Mouse (Mus musculus) adipocyte (in vitro differentiated cells): ENCODE measurements around the gene Wfdc11.
"Not testable (repeated sequence)": the region's sequence is repeated elsewhere in the genome, so short reads cannot be mapped to it uniquely, and the experiment has no call there.

Source experiments
- DNase-seq: peaks from one replicate; pipeline ENCODE4 v3.0.0-alpha.2; 2016; ENCODE audit warnings: low spot score

The Wfdc11 gene

DNA sequence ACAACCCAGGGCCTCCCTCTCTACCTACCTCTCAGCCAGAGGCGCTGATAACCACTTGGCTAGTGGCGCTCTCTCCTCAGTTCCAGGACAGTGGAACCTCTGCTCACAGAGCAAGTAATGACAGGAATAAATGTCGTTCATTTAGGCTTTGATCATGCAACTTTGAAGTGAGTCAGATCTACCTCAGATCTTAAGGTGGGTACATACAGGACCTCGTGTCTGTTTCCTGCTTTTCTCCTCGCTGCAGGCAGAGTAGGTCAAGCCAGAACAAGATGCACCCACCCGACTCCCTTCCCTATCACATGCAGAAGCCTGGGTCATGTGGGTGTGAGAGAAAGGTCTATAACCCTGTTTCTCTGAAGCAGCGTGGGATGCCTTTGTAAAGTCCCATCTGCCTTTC, at the start of gene Wfdc11:
Wfdc11 (minus strand) TSS at position 101 of the 400 bp plus-strand sequence.
- no peak for DNase-seq

DNA sequence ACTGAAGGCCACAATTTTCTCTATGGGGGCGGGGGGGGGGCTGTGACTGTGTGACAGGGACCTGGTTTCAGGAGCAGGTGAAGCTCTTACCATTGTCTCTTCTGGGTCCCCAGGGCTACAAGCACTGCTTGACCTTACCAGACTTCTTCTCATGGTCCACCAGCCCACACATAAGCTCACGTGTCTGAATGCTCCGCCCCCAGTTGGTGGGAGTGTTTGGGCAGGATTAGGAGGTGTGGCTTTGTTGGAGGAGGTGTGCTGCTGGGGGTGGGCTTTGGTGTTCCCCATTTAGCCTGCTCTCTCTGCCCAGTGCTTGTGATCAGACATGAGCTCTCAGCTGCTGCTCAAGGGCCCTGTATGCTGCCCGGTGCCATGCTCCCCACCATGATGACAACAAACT, 49.4 kb upstream of the Wfdc11 start:
- no peak for DNase-seq

DNA sequence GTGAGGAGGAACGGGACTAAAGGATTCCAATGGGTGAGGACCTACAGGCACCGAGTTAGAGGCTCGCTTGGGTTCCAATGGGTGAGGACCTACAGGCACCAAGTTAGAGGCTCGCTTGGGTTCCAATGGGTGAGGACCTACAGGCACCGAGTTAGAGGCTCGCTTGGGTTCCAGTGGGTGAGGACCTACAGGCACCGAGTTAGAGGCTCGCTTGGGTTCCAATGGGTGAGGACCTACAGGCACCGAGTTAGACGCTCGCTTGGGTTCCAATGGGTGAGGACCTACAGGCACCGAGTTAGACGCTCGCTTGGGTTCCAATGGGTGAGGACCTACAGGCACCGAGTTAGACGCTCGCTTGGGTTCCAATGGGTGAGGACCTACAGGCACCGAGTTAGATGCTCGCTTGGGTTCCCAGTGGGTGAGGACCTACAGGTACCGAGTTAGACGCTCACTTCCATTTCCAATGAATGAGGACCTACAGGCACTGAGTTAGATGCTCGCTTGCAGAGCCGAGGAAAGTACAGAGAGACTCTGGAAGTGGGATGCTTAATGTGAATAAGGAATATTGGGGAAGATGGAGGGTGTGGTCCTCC, 42.4 kb upstream of the Wfdc11 start:
- not testable (repeated sequence) for DNase-seq

DNA sequence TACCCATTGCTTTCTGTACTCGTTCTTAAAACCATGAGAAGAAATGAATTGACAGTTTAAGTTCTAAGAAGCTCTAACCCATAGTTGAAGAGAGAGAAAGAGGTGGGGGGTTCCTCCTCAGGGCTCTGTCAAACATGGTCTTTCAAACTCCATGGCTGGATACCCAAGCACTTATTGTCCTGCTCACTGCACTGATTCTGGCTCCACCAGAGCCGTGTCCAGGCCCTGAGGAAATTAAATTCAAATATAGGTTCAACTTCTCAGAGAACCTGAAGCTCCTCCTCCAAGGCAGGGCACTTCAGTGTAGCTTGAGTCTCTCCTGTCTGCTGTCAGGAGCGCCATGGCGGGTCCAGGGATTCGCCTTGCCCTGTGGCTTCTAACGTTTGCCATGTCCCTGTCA, 41.1 kb upstream of the Wfdc11 start, which contains the start of gene Spint5:
Spint5 (plus strand) TSS at position 301 of the 400 bp plus-strand sequence.
- no peak for DNase-seq

DNA sequence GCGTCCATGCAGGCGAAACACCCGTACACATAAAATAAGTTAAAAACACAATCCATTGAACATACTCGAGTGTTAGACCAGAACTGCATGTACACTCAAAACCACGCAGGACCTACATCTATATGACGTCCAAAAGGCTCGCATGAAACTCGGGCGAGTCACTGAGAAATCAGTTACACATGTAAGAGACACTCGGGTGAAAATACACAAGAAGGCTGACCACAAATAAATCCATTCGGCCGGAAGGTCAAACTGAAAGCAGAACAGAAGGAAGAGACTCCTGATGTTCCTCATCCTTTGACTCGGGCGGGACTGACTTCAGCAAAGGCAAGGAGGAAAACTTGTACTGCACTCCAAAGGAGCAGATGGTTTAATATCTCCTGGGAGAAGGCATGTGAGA, 32.1 kb upstream of the Wfdc11 start:
- DNase-seq: no peak

DNA sequence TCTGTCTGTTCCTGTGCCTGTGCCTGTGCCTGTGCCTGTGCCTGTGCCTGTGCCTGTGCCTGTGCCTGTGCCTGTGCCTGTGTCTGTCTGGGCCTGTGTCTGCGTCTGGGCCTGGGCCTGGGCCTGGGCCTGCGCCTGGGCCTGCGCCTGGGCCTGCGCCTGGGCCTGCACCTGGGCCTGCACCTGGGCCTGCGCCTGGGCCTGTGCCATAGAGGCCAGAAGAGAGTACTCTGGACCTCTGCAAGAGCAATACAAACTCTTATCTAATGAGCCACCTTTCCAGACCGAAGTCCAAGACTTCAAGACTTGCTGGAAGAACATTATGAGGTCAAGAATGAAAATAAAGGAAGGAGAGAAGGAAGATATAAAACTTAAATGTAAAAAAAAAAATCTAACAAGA, 31.4 kb upstream of the Wfdc11 start:
- no peak for DNase-seq

DNA sequence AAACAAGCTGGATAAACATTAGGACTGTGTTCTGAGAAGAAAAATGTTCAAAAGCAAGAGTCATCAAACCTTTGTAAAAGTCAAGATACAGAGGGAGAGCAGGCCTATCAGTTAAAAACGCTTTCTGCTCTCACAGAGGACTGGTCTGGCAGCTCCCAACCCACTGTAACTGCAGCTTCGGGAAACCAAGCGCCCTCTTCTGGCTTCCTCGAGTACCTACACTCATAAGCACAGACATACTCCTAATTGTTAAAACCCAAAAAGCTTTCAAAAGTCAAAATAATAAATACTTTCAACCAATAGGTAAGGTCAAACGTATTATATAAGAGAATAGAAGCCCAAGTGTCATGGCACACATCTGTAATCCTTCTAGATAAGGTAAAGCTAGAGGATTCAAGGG, 30.3 kb upstream of the Wfdc11 start:
- DNase-seq: no peak

DNA sequence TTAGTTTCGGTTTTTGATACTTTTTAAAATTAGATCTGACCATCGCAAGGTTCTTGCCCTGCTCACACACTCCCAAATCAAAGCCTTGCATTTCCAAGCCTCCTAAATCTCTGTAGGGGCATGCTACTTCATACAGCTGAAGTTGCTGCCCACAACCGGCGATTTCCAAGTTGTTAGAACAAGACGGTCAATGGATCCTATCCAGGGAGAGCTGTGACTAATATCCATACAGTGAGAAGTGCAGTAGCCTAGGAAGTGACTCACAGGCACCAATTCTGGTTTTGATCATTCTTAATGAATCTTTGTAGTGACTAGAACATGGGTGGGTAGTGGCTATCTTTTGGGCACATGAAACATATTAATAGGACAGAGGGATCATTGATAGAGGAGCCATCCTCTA, 27.9 kb upstream of the Wfdc11 start:
- DNase-seq: no peak

DNA sequence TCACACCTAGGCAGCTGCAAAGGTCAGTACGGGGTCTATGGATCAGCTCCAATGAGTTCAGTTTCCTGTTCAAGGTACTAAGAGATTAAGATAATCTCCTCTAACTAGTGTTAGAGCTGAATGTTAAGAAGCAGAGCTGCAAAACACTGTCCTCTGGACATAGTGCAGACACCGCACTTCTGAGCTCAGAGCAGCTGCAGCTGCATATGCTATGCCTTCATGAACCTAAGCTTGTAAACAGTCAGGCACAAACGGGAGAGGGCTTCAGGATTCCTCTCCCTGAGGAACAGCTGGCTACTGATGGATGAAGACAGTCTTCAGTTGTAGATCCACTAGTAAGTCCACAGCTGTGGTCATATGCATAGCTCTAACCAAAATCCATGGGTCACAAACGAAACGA, 27.1 kb upstream of the Wfdc11 start:
- no peak for DNase-seq

DNA sequence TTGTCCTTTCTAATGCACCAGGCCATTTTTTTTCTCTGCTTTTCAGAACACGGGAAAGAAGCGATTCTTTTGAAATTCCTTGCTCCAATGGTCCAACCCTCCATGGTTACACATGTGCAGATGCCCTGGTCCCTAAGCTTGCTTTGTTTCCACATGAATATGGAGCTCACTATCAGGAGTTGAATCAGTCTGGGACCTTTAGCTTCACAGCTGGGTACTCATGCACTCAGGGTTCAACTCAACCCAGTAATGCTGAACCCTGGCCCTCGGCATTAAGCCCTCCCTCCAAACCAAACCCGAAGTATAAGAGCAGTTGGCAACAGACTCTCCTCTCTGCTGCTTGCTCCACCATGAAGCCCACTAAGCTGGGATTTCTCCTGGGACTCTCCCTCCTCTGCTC, 24.3 kb upstream of the Wfdc11 start, which contains the start of gene Spint4:
Spint4 (plus strand) TSS at position 301 of the 400 bp plus-strand sequence.
- DNase-seq: no peak

DNA sequence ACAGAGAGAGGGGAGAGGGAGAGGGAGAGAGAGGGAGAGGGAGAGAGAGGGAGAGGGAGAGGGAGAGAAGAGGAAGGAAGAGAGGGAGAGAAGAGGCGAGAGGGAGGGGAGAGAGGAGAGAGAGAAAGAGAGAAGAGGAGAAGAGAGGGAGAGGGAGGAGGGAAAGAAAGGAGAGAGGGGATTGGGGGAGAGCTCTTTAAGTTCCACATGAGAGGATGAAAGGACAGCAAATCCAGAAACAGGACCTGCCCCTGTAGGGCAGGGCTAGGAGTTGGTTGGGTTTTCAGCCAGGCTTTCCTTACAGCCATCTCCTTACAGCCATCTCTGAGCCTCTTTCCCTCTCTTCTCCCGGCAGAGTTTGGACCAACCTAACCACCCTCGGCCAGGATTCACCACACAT, 10.9 kb upstream of the Wfdc11 start, which contains the start of gene Wfdc13:
Wfdc13 (plus strand) TSS at position 301 of the 400 bp plus-strand sequence.
- no peak for DNase-seq

DNA sequence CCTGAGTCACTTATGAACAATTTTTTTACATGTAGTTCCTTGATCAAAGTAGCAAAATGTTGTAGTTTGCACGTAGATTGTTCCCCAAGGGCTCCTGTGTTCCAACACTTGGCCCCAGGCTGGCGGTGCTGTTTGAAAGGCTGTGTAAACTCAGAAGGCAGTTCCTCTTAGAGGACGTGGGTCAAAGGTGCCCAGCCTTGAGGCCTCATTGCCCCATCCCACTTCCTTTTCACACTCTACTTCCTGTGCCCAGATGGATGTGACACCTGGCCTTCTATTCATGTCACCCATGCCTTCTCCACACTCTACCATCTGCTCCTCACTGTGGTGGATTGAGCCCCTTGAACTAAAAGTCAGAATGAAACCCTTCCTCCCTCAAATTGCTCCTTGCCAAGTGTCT, 6.0 kb upstream of the Wfdc11 start:
- no peak for DNase-seq

DNA sequence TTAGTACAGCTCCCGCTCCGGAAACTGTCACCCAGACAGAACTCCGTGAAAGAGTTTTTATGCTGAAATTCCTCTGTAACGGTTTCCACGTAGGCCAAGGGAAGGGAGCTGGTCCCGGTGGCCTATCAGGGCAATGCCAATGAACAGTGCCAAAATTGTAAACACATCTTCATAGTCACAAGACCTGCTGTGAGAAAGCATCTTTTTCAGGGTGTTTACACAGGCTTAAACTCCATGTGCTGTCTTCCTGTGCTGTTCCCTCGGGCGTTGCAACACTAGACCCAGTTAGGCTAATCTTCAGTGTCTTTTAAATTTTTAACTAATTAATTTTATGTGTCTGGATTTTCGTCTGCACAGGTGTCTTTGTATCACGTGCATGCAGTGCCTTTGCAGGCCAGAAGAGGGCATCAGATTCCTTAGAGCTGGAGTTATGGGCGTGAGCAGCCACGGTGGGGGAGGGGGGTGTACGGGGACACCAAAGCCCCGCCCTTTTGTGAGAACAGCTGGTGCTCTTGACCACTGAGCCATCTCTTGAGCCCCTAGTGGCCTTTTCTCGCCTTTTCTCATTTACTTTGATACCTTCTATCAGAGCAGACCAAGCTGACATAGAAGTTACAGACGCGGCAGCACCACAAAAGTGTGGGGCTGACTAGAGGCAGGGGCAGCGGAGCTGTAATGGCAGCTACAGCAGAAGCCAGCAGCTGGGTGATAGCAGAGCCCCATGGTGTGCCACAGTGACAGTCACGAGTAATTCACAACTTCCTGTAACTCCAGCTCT, 5.2 kb upstream of the Wfdc11 start:
- DNase-seq: peak; percentile 55

DNA sequence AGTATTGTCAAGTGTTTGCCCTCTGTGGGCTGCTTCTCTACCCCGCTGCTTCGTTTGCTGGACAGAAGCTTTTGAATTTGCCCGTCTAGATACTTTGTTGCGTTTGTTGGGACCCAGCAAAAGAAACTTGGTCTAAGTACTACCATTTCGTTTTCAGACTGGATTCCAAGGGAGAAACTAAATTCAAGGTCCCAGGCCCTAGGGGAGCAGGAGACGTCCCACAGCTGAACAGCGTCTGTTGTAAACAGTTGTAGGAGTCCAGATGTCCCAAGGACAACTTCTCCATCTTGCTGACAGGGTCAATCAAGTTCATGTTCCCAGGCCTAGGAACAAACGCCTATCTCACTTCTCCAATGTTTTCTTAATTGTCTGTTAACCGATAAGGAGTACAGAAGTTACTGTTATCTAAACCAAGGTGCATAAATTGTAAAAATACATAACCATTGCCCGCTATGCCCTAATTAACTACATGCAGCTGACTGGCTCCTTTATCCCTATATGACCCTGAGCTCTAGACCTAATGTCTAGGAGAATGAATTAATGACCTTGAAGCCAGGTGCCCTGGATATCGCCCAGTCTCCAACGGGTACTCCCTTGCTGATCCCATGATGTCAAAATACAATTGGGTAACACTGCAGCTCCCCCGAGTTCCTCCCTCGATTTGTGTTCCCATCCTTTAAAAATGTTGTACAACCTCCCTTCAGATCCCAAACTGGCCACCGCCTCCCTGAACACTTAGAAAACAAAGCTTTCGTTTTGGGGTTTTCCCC, 3.2 kb upstream of the Wfdc11 start:
- DNase-seq: no peak

DNA sequence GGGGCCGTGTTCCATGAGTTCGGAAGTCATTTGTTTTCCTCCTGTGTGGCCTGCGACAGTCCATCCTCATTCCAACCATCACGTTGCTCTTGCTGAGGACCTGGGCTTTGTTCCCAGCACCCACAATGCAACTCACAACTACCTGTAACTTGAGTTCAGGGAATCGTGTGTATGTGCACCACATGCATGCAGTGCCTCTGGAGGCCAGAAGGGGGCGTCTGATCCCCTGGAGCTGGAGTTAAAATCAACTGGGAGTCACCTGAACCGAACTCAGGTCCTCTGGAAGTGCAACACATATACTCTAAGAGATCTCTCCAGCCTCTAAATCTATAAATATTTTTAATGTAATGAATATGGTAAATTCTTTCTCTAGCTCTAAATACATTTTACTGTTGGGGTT, 2.2 kb upstream of the Wfdc11 start:
- no peak for DNase-seq

DNA sequence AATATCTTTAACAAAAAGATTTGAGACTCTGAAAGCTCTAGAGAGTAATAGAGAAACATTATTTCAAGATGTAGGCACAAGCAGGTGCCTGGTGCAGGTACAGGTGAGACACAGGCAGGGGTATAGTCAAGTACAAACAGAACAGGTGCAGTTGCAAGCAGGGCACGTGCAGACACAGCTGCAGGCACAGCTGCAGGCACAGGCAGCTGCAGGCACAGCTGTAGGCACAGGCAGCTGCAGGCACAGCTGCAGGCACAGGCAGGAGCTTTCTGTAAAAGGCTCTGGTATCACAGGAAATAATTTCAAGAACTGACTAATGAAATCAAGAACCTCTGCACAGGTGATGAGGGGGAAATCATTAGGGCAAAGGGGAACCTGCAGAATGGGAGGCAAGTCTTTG, 2.9 kb downstream of the Wfdc11 start:
- no peak for DNase-seq

DNA sequence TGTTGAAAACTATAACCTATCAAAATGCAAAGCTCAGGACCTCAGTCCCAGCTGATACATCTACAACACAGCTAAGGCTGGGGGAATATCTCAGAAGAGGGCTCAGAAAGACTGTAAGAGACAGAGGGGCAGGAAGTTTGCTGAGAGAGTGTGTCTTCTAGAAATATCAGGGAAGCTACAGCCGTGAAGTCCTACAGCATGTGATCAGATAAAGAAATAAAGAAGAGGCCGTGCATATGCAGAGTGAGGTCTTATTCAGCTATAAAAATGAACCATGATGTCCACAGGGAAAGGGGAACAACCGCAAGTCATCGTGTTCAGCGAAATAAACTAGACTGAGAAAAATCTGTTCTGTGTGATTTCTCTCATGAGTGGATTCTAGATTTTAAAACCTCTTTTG, 3.6 kb downstream of the Wfdc11 start:
- no peak for DNase-seq

DNA sequence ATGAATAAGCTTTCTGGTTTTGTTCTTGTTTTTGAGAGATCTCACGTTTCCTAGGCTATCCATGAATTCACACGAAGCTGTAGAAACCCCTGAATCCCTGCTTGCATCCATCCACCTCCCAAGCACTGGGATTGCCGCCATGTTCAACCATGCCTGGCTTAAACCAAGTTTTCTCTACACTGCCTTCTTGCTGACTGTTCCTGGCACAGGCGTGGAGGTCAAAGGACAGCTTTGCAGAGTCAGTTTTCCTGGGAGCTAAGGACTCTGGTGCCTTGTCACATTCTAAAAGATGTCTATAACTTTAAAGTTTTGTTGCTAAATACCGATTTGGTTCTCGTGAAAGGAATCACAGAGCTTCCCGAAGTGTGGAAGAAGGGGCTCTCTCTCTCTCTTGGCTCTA, 9.0 kb downstream of the Wfdc11 start:
- peak; percentile 6 for DNase-seq

DNA sequence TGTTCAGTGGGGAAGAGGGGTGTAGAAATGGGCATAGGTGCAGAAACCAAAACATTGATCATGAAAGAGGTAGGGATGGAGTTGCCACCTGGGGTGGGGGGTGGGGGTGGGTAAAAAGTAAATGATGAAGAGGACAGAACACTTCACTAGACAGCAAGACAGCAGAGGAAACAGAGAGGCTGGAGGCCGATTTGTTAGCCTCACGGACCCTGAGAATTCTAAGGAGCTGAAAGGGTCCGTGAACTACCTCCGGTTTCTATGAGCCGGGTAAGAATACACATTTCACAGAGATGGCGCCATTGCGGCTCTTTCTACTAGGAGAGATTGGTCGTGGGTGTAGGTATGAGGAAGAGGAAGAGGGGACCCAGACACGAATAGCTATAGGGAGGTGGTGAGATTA, 17.4 kb downstream of the Wfdc11 start, which contains the start of gene Wfdc9:
Wfdc9 (minus strand) TSS at position 101 of the 400 bp plus-strand sequence.
- no peak for DNase-seq

DNA sequence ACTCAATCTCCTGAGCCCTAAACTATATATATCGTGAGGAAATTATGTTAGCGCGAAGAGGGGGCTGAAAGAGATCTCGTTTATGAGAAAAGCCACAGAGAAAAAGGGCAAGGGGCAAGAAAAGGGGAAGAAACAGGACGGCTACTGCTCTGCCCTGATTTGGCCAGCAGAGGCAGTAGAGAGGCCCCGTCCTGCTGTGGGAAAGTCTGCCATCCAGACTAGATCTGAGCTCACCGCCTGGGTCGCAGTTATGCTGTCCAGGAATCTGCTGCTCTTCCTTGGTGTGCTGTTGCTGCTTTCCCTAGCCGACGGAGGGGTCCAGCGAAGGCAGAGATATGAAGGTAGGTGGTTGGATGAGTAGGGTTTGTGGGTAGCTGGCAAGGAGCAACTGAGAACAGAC, 18.0 kb downstream of the Wfdc11 start, which contains the start of gene Wfdc10:
Wfdc10 (plus strand) TSS at position 189 of the 400 bp plus-strand sequence.
- no peak for DNase-seq

DNA sequence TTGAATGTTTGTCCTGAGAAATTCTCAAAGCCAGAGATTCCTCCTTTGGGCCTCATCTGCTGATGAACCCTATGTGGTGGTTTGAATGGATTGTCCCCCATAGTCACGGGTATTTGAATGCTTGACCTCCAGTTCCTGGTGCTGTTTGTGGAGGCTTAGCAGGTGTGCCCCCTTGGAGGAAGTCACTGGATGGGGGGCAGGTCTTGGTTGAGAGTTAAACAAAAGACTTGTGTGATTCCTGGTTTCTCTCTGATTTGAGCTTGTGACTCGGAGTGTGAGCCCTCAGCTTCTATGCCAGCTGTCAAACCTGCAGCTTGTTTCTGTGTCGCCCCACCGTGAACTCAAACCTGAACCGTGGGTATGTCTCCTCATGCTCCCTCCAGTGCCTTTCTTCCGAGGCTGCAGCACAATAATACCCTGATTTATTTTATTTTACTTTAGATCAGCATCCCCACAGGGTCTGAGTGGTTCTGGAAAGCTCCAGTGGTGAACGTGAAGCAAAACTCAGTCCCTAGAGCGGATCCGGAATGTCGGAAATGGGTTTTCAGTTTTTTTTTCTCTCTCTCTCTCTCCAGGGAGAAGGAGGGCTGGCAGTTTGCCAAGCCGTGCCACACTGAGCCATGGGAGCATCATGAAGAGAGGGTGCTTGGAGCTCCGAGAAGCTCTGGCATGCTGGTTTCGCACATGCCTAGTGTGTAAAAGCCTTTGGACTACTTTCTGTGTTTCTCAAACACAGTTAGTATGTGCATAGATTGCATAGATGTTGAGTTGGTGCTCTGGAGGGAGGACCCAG, 31.8 kb downstream of the Wfdc11 start:
- no peak for DNase-seq

DNA sequence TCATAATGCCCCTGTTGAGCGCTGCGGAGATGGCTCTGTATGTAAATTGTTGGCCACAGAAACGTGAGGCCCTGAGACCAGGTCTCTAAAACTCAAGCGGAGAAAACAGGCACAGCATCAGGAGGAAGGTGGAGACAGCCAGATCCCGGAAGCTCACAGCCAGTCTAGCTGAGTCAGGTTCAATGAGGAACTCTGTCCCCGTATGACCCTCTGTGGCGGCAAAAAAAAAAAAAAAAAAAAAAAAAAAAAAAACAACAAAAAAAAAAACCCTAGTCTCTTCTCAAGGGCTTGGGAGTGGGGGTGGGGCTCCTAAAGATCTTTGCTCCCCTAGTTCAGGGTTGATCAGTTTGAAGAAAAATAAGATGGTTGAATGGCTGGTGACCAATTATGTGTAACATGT, 32.8 kb downstream of the Wfdc11 start:
- DNase-seq: no peak
